Mouse (Mus musculus) yolk sac, embryonic 10.5 days (tissue): ENCODE data around the gene Arhgap30.

Source experiments
- DNase-seq: peaks from one replicate; pipeline ENCODE4 v3.0.0-alpha.2; 2017; ENCODE audit warnings: low spot score

The Arhgap30 gene

DNA sequence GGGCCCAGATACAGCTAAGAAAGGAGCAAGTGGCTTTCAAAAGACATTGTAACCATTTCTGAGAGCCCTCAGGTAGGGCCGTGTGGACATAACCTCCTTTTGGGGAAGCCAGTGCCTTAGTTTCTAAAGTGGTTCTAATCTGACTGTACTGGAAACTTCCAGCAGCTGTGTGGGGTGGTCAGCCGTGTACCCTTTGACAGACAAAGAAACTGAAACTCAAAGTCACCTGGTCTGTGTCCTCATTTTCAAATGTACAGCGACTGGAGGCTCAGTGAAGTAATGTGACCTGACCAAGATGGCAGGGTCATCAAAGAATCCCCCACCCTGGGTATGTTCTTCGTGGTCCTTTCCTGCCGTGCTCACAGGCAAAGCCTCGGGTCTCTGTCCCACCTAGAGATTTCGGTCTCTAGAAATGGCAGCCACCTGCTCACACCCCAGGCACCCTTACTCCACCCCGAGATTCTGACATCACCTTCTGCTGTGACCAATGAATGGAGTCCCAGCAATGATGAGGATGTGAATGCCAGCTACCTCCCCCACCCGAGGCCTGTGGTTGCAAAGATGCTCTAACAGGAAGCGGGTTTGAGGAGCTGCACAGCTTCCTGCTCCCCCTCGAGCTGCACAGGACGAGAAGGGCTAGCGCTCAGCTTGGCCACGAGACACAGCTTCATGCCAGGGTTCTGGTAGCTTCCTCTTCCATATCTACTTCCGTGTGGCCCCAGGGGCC lies at the start of gene Arhgap30:
Gene Arhgap30 (plus strand): TSS at position 579 of the 727 bp plus-strand sequence.
- no peak for DNase-seq

DNA sequence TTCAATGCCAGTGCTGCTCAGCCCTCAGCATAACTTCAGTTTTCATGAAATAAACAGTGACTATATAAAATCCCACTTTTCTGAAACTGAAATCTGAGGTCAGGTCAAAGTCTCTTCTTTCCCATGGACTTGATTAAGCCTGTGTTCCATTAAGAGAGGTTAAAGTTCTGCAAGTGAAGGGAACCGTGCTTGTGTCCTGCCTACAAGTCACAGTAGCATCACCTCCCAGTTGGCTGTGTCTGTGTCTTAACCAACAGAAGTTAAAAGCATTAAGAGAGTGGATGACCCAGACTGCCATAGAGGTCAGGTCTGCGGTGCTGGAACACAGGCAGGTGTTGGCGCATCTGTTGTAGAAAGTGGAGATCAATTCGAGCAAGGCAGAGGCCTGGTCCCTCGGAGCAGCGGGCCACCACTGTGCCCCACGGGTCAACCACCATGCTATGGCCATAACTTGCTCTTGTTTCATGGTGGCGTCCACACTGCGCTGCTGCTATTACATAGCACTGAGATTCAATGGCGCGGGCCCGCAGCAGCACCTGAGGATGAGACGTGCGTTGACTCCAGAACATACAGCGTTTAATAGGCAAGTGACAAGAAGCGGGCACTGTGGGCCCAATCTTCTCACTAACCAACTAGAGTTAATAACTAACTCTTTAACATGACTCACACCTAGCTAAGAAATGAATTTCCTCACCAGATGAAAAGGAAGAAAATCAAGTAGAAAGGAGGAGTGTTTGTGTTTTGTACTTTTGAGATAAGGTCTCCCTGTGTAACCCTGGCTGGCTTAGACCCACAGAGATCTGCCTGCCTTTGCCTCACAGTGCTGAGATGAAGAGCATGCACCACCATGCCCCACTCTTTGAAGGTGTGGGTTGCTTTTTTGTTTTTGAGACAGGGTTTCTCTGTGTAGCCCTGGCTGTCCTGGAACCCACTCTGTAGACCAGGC lies 46.2 kb upstream of the Arhgap30 start:
- DNase-seq: no peak

- peak; percentile 50 for DNase-seq
These were observed 44.7 kb upstream of the Arhgap30 start for GRCm38 (mm10) chr1:171343922-171344677.

DNA sequence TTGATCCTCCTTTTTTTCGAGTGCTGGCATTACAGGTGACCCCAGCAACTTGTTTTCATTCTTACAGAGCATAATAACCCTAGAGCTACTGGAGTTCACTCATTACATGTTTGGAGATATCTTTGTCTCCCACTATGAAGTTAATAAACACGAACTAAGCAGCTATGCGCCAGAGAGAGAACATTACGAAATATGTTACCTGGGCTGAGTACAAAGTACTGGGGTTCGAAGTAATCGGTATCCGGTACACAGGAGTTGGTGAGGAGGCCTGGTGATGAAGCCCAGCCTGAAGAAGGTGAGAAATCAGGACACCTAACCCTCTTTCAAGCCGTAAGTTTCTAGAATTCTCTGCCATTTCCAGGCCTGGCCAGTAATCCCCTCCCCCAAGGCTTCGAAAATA lies 44.0 kb upstream of the Arhgap30 start:
- peak; percentile 33 for DNase-seq

- DNase-seq: peak; percentile 93
These were observed 43.3 kb upstream of the Arhgap30 start, which contains the start of the genes Nit1 and Pfdn2 for GRCm38 (mm10) chr1:171345225-171346094. TSS of gene Nit1 (minus strand) at chr1:171345646. TSS of gene Pfdn2 (plus strand) at chr1:171345670.

DNA sequence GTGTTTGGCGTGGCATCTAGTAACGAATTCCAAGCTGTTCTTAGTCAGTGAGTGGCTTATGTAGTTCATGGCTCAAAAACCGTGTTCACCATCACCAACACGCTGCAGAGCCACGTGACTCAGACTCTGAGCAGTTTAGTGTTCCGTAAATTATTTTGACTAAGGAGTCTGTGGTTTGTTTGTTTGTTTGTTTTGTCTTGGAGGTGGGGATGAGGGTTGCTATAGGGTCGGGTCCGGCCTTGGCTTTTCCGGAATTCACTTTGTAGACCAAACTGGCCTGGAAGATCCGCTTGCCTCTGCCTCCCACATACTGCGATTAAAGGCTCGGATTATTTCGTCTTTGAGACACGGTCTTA lies 42.7 kb upstream of the Arhgap30 start:
- DNase-seq: peak; percentile 23

GRCm38 (mm10) chr1:171348665-171349064 lies 40.1 kb upstream of the Arhgap30 start:
- no peak for DNase-seq

GRCm38 (mm10) chr1:171349210-171349609 lies 39.5 kb upstream of the Arhgap30 start:
- DNase-seq: peak; percentile 26

- no peak for DNase-seq
These were observed 32.9 kb upstream of the Arhgap30 start for GRCm38 (mm10) chr1:171355812-171356340.

DNA sequence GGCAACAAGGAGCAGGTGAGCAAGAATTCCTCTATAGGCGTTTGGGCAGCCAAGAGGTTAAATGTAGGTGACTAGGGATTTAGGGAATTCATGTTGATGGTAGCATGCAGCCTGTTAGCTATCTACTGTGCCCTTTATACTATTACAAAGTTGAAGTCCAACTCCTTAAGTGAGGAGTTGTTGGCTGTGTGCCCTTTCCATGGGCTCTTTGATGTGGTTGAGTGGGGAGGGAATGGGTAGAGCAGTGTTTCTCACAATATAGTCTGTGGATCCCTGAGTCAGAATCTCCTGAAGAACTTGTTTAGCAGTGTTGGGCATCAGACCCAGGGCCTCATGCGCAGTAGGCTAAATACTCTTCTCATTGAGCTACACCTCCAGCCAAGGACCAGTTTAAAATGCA lies 31.9 kb upstream of the Arhgap30 start:
- DNase-seq: no peak

- DNase-seq: no peak
These were observed 30.3 kb upstream of the Arhgap30 start for GRCm38 (mm10) chr1:171358421-171358820.

GRCm38 (mm10) chr1:171360253-171360652 lies 28.5 kb upstream of the Arhgap30 start:
- DNase-seq: no peak

DNA sequence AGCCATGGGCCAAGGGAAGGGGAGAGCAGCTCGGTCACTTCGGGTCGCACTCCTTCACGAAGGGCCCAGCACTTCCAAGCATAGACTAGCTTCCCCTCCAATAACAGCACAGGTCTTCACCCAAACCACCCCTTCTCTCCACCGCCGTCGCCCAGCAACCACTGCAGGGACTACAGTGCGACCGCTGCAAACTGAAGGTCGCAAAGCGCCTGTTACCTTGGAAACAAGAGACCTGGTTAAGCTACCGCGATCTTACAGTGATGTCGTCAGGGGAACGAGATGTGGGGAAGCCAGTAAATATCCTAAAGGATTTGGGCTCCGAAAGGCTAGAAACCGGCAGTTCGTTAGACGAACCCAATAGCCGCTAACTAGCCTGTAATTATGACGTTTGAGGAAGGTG lies 28.1 kb upstream of the Arhgap30 start, which contains the start of gene Klhdc9:
Gene Klhdc9 (minus strand): TSS at position 143 of the 400 bp plus-strand sequence.
- DNase-seq: peak; percentile 84

DNA sequence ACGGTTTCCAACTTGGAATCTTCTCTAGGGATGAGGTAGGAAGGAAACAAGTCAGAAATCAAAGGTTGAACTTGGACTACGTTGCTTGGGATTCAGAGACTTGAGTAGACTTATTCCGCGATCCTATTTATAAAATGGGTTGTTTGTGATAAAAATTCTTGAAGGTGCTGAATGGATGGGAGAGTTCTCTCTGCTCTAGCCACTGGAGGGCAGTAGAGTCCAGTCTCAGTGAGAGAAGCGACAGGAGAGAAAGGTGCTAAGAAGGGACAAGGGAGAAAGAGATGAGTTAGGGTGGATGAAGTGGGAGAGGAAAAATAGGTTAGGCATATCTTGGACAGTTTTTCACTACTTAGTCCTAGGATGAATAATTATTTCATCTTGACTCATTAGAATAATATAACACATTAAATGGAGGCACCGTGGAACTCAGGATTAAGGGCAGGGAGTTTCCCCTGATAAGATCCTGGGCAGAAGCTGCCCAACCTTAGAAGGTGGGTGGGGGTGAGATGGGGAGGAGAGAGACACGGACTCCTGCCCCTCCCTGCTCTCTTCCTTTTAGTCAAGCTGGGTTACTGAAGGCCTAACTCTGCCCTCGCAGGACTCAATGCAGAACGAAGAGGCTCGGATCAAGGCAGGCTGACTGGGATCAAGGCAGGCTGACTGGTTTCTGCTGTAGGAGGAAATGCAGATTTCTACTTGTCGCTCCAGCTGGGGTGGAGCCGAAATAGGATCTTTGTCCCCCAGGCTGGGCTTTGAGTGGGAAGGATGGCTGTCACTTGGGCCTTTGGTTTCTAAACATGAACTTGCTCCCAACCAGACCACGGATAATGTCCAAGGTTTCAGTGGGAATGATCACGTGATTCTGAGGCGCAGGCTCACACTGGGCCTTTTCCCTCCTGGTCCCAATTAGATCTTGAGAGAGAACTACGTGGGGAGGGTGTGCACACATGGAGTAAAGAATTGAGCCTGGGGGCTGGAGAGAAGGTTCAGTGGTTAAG lies 27.3 kb upstream of the Arhgap30 start:
- peak; percentile 69 for DNase-seq

GRCm38 (mm10) chr1:171365934-171366333 lies 22.8 kb upstream of the Arhgap30 start:
- no peak for DNase-seq

DNA sequence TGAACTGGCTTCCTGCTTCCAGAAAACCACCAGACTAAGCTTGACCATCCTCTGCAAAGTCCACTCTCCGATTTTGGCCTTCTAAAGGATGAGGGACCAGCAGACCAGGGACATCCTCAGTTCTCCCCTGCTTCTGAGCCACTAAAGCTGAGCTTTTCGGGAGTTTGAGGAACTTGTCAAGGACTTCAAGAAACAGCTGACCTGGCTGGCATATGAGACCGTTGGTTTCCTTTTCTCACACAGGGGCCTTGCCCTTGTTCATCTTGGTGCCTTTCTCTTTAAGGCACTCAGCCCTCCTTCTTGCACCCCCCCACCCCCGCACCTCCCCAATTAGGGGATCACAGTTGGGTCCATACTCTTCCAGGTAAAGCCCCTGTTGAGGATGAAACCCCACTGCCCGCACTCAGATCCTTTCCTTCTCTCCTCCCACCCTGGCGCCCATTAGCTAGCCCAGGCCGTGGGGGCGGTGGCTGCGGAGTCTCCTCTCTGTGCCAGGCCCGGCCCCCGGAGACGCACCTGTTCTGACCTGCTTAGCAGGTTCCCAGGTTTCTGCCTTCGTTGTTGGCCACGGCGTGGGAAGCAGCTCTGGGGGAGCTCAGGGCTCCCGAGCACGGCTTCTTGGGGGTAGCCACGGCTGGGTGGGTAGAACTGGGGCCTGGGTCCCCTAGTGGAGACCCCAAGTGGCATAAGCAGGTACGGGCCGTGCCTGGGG lies 18.8 kb upstream of the Arhgap30 start, which contains the start of gene Nectin4:
Gene Nectin4 (plus strand): TSS at position 255 of the 712 bp plus-strand sequence.
- DNase-seq: no peak

DNA sequence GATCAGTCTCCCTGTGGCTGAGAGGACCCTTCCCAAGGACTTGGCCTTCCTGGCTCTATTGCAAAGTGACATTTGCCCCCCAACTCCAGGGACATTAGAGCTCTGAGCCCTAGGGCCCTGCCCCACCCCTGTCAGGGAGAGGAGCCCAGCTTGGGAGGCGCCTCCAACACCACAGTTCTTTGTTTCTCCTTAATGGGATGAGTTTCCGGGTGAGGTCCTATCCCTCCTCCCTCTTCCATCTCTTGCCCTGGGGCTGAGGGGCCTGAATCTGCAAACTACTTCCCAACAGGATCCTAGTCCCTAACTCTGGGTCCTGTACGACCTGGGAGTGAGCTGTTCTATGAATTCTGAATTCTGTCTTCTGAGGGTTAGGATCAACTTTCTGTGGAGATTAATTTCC lies 15.9 kb upstream of the Arhgap30 start:
- DNase-seq: no peak

GRCm38 (mm10) chr1:171373946-171374345 lies 14.8 kb upstream of the Arhgap30 start:
- DNase-seq: no peak

DNA sequence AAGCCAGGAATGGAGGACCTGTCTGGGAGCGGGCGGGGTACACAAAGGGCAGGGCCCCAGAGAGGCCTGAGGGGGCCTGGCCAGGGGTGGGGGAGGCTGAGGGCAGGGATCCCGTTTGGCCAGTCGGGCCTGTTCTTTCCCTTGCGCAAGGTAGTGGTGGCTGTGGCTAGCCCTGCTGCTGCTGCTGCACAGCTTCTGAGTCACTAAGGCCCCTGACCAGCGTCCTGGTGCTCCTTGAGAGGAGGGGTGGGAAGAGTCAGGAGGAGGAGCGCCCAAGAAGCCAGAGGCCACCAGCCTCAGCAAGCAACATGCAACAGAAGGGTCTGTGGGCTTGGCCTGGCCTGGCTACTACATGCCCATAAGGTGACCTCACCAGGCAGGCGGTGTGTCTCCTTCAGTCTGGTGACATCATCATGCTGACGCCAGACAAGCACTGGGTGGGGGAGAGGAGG lies 13.1 kb upstream of the Arhgap30 start:
- no peak for DNase-seq
